Mouse (Mus musculus): ENCODE results near the gene Zfp384. TPM values are rescaled to one million over a fixed set of nuclear protein-coding genes. Genes with fewer than 3 reads are reported as not detected.

Zfp384 gene
- polyA plus RNA-seq, 1 experiment from 2014 or later, result 18.1 TPM

GRCm38 (mm10) chr6:124995831-124996403 lies 13.0 kb upstream of the Zfp384 start:
- H3K27me3 ChIP-seq, result peaks cover 76% of the 10 kb centered on the region
- no peaks in the 10 kb centered on the region for H3K36me3 ChIP-seq (ENCODE audit: poor library complexity, severe bottlenecking)
- H3K4me2 ChIP-seq, result peak overlapping the region; percentile 97
- H3K4me3 ChIP-seq, result peak overlapping the region; percentile 67
- H3K9me3 ChIP-seq (replicated peaks), result no peaks in the 10 kb centered on the region
- H3K27ac ChIP-seq, result no peak overlapping the region
- 50% methylated on average over 8 of the region's 8 CpGs for WGBS
- no peak for ATAC-seq
- peaks cover 29% of the 10 kb centered on the region for H3K4me1 ChIP-seq
- peak overlapping the region; percentile 86 for H3K9ac ChIP-seq

DNA sequence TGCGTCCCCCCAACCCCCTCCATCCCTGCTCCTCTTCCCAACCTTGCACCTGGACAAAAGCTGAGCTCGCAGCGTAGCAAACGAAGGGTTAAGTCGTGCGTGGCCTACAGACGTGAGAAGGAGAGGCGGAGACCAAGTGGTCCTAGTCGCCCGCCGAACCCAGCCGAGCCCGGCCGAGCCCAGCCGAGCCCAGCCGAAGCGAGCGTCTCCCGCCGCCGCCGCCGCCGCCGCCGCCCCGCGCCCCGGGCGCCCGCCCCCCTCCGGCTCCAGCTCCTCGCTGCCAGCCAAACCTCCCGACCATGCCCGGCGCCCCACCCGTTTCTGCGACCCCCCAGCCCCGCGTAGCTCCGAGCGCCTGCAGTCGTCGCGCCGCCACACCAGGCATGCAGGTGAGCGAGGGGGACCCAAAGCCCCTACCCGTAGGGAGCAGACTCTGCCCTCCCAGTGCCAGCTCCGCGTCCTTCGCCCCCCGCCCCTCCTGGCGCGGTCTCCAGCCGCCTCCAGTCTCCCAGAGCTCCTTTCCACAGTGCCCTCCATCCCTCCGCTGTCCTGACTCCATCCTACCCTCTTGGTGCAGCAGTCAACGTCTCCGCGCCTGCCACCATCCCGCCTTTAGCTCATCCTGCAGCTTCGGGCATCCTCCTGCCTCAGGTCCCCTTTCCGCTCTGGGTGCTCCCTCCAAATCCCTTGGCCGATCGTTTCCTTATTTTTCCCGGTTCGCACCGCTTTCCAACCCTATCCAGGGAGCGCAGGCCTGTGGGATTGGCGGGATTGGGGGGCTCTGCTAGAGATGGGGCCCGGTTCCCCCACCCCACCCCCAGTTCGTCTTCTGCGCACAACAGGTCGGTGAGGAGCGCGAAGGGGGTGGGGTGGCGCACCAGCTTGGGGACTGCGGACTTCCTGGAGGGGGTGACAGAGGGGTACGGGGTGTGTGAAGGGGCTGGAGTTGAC lies 12.1 kb upstream of the Zfp384 start, which contains the start of gene Pianp:
Gene Pianp, plus strand, starts transcription at position 144 of the 951 bp plus-strand sequence.
- ATAC-seq, result peak; percentile 88
- no peaks in the 10 kb centered on the region for H3K36me3 ChIP-seq (ENCODE audit: poor library complexity, severe bottlenecking)
- H3K9me3 ChIP-seq (replicated peaks), result no peaks in the 10 kb centered on the region
- H3K4me3 ChIP-seq, result peak within 1 kb of the TSS; percentile 67
- H3K4me2 ChIP-seq, result peak within 1 kb of the TSS; percentile 97
- H3K27me3 ChIP-seq, result peaks cover 86% of the 10 kb centered on the region
- H3K4me1 ChIP-seq, result peaks cover 29% of the 10 kb centered on the region
- 1% methylated on average over 51 of the region's 78 CpGs for WGBS
- H3K27ac ChIP-seq, result peak within 1 kb of the TSS; percentile 61
- H3K9ac ChIP-seq, result peak within 1 kb of the TSS; percentile 86

GRCm38 (mm10) chr6:124998066-124998465 lies 10.9 kb upstream of the Zfp384 start:
- peak overlapping the region; percentile 86; the same call in 1 of the 2 replicates for H3K9ac ChIP-seq
- WGBS, result 9% methylated on average over 8 of the region's 8 CpGs
- no peak for ATAC-seq
- no peak overlapping the region for H3K27ac ChIP-seq
- H3K4me1 ChIP-seq, result peaks cover 29% of the 10 kb centered on the region
- peak overlapping the region; percentile 97 for H3K4me2 ChIP-seq
- no peaks in the 10 kb centered on the region for H3K36me3 ChIP-seq (ENCODE audit: poor library complexity, severe bottlenecking)
- peak overlapping the region; percentile 67 for H3K4me3 ChIP-seq
- no peaks in the 10 kb centered on the region for H3K9me3 ChIP-seq (replicated peaks)
- H3K27me3 ChIP-seq, result peaks cover 94% of the 10 kb centered on the region

DNA sequence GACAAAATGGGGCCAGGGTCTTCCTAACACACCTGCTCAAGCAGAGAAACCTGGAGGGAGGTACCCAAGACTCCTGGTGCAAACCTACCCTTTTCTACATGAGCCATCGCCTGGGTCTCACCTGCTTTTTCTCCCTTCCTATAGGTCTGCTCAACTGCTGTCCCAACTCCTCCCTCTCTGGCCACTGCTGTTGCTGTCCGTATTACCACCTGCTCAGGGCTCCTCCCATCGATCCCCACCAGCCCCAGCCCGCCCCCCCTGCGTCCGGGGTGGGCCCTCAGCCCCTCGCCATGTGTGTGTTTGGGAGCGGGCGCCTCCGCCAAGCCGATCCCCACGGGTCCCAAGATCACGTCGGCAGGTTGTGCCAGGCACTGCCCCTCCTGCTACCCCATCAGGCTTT lies 9.9 kb upstream of the Zfp384 start:
- Histone ChIP-seq H3K4me3 (no peak overlapping the region), H3K4me2 (no peak overlapping the region), H3K4me1 (peaks cover 26% of the 10 kb centered on the region), H3K36me3 (ENCODE audit: poor library complexity, severe bottlenecking) (no peaks in the 10 kb centered on the region), H3K27ac (no peak overlapping the region), H3K9ac (no peak overlapping the region), H3K9me3 (replicated peaks) (no peaks in the 10 kb centered on the region), H3K27me3 (peaks cover 88% of the 10 kb centered on the region)
- ATAC-seq, result no peak
- 32% methylated on average over 13 of the region's 14 CpGs for WGBS

DNA sequence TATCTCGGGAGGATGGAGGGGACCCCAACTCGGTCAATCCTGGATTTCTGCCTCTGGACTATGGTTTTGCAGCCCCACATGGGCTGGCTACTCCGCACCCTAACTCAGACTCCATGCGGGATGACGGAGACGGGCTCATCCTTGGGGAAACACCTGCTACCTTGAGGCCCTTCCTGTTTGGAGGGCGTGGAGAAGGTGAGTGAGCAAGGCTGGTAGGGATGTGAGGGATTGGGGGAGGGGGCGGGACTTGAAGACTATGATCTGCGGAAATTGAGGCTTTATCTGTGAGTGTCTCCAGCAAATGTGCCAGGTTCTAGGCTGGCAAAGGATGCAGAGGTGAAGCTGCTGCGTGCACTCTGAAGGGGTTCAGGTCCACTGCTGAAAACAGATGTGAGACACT lies 9.4 kb upstream of the Zfp384 start:
- no peaks in the 10 kb centered on the region for H3K9me3 ChIP-seq (replicated peaks)
- no peak overlapping the region for H3K4me3 ChIP-seq
- WGBS, result 33% methylated on average over 10 of the region's 10 CpGs
- H3K4me2 ChIP-seq, result no peak overlapping the region
- H3K4me1 ChIP-seq, result peaks cover 24% of the 10 kb centered on the region
- H3K36me3 ChIP-seq (ENCODE audit: poor library complexity, severe bottlenecking), result no peaks in the 10 kb centered on the region
- H3K27me3 ChIP-seq, result peaks cover 84% of the 10 kb centered on the region
- no peak overlapping the region for H3K9ac ChIP-seq
- ATAC-seq, result no peak
- H3K27ac ChIP-seq, result no peak overlapping the region

- no peaks in the 10 kb centered on the region for H3K9me3 ChIP-seq (replicated peaks)
- no peak overlapping the region for H3K4me2 ChIP-seq
- H3K27ac ChIP-seq, result no peak overlapping the region
- peaks cover 45% of the 10 kb centered on the region for H3K27me3 ChIP-seq
- peaks cover 12% of the 10 kb centered on the region for H3K4me1 ChIP-seq
- no peaks in the 10 kb centered on the region for H3K36me3 ChIP-seq (ENCODE audit: poor library complexity, severe bottlenecking)
- no peak overlapping the region for H3K4me3 ChIP-seq
- no peak for ATAC-seq
- H3K9ac ChIP-seq, result no peak overlapping the region
- 58% methylated on average over 3 of the region's 3 CpGs for WGBS
These were observed 5.2 kb upstream of the Zfp384 start for GRCm38 (mm10) chr6:125003706-125004105.

- WGBS, result 35% methylated on average over 3 of the region's 3 CpGs
- Histone ChIP-seq H3K4me3 (no peak overlapping the region), H3K9me3 (replicated peaks) (no peaks in the 10 kb centered on the region), H3K27me3 (peaks cover 32% of the 10 kb centered on the region), H3K36me3 (ENCODE audit: poor library complexity, severe bottlenecking) (no peaks in the 10 kb centered on the region), H3K4me2 (no peak overlapping the region), H3K9ac (no peak overlapping the region), H3K4me1 (peaks cover 14% of the 10 kb centered on the region), H3K27ac (no peak overlapping the region)
- ATAC-seq, result no peak
These were observed 3.9 kb upstream of the Zfp384 start for GRCm38 (mm10) chr6:125005086-125005485.

GRCm38 (mm10) chr6:125008060-125008459 lies 885 bp upstream of the Zfp384 start:
- no peak for ATAC-seq
- no peaks in the 10 kb centered on the region for H3K9me3 ChIP-seq (replicated peaks)
- peak overlapping the region; percentile 93 for H3K4me2 ChIP-seq
- H3K36me3 ChIP-seq (ENCODE audit: poor library complexity, severe bottlenecking), result peaks cover 22% of the 10 kb centered on the region
- peak overlapping the region; percentile 72 for H3K4me3 ChIP-seq
- H3K9ac ChIP-seq, result peak overlapping the region; percentile 92
- H3K27ac ChIP-seq, result peak overlapping the region; percentile 98
- 46% methylated on average over 13 of the region's 13 CpGs for WGBS
- H3K4me1 ChIP-seq, result peaks cover 42% of the 10 kb centered on the region
- 0 out of 2 replicates have a peak, but pooled peaks cover 4% of the 10 kb centered on the region for H3K27me3 ChIP-seq

GRCm38 (mm10) chr6:125008586-125009128 lies 288 bp upstream of the Zfp384 start:
- peak overlapping the region; percentile 98 for H3K27ac ChIP-seq
- peak overlapping the region; percentile 92 for H3K9ac ChIP-seq
- no peaks in the 10 kb centered on the region for H3K9me3 ChIP-seq (replicated peaks)
- under 1% methylated on average over 34 of the region's 34 CpGs for WGBS
- peak overlapping the region; percentile 72 for H3K4me3 ChIP-seq
- peaks cover 26% of the 10 kb centered on the region for H3K36me3 ChIP-seq (ENCODE audit: poor library complexity, severe bottlenecking)
- peaks cover 42% of the 10 kb centered on the region for H3K4me1 ChIP-seq
- peak; percentile 97 for ATAC-seq
- no peaks in the 10 kb centered on the region for H3K27me3 ChIP-seq
- peak overlapping the region; percentile 93 for H3K4me2 ChIP-seq

GRCm38 (mm10) chr6:125009181-125010073 lies 482 bp downstream of the Zfp384 start:
- peak overlapping the region; percentile 98 for H3K27ac ChIP-seq
- ATAC-seq, result peak; percentile 83
- H3K4me3 ChIP-seq, result peak overlapping the region; percentile 72
- H3K9ac ChIP-seq, result peak overlapping the region; percentile 92
- peaks cover 42% of the 10 kb centered on the region for H3K4me1 ChIP-seq
- no peaks in the 10 kb centered on the region for H3K27me3 ChIP-seq
- H3K9me3 ChIP-seq (replicated peaks), result no peaks in the 10 kb centered on the region
- WGBS, result under 1% methylated on average over 52 of the region's 78 CpGs
- H3K4me2 ChIP-seq, result peak overlapping the region; percentile 93
- peaks cover 34% of the 10 kb centered on the region for H3K36me3 ChIP-seq (ENCODE audit: poor library complexity, severe bottlenecking)

DNA sequence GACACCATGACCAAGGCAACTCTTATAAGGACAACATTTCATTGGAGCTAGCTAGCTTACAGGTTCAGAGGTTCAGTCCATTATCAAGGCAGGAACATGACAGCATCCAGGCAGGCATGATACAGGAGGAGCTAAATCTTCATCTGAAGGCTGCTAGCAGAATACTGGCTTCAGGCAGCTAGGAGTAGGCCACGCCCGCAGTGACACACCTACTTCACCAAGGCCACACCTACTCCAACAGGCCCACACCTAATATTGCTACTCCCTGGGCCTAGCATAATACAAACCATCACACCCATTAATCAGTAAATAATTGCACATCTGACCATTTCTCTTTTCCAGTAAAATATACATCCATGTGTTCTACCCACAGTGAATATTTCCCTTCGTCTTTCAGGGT lies 8.7 kb downstream of the Zfp384 start:
- H3K9ac ChIP-seq, result no peak overlapping the region
- no peak for ATAC-seq
- H3K27ac ChIP-seq, result no peak overlapping the region
- 95% methylated on average over 3 of the region's 3 CpGs for WGBS
- no peaks in the 10 kb centered on the region for H3K9me3 ChIP-seq (replicated peaks)
- H3K4me1 ChIP-seq, result peaks cover 3% of the 10 kb centered on the region
- no peak overlapping the region for H3K4me3 ChIP-seq
- peaks cover 80% of the 10 kb centered on the region for H3K36me3 ChIP-seq (ENCODE audit: poor library complexity, severe bottlenecking)
- H3K4me2 ChIP-seq, result no peak overlapping the region
- no peaks in the 10 kb centered on the region for H3K27me3 ChIP-seq

Data from forebrain, embryonic 13.5 days (tissue).